Mouse (Mus musculus) cerebellum, postnatal 10 days (tissue): ENCODE results near the gene Ttc17.
A peak's percentile ranks its signal among the peaks of the same experiment; 100 is the strongest.

ENCODE experiments used
- DNase-seq, 2 experiments: peaks; one replicate each; pipeline ENCODE4 v3.0.0; 2021; ENCODE audit warnings: mixed read lengths in 2 of 2

Ttc17 gene

GRCm38 (mm10) chr2:94289659-94290058 lies 116.8 kb downstream of the Ttc17 start:
- DNase-seq = peak in 1 of 2 experiments; percentile 41

- peak; percentile 61 to 70 for DNase-seq
These were observed 117.3 kb downstream of the Ttc17 start for GRCm38 (mm10) chr2:94289169-94289568.

- DNase-seq = no peak
These were observed 118.4 kb downstream of the Ttc17 start for GRCm38 (mm10) chr2:94288086-94288485.

GRCm38 (mm10) chr2:94287435-94287834 lies 119.1 kb downstream of the Ttc17 start:
- no peak for DNase-seq

GRCm38 (mm10) chr2:94283526-94283925 lies 123.0 kb downstream of the Ttc17 start:
- peak in 1 of 2 experiments; percentile 39 for DNase-seq

GRCm38 (mm10) chr2:94279596-94279995 lies 126.9 kb downstream of the Ttc17 start:
- peak; percentile 58 to 66 for DNase-seq

- DNase-seq = peak; percentile 79 to 83
These were observed 130.4 kb downstream of the Ttc17 start for GRCm38 (mm10) chr2:94276103-94276502.

- peak in 1 of 2 experiments; percentile 56 for DNase-seq
These were observed 130.8 kb downstream of the Ttc17 start for GRCm38 (mm10) chr2:94275658-94276057.

- peak; percentile 92 to 93 for DNase-seq
These were observed 133.1 kb downstream of the Ttc17 start for GRCm38 (mm10) chr2:94273154-94274021.

GRCm38 (mm10) chr2:94271176-94271575 lies 135.3 kb downstream of the Ttc17 start:
- DNase-seq = no peak

GRCm38 (mm10) chr2:94268835-94269234 lies 137.7 kb downstream of the Ttc17 start:
- no peak for DNase-seq

- DNase-seq = no peak
These were observed 139.2 kb downstream of the Ttc17 start for GRCm38 (mm10) chr2:94267213-94267850.

GRCm38 (mm10) chr2:94266381-94267160 lies 139.9 kb downstream of the Ttc17 start:
- DNase-seq = no peak

- DNase-seq = peak; percentile 84 to 86
These were observed 141.0 kb downstream of the Ttc17 start for GRCm38 (mm10) chr2:94265221-94266191.

- DNase-seq = peak; percentile 66 to 67
These were observed 141.8 kb downstream of the Ttc17 start for GRCm38 (mm10) chr2:94264631-94265098.

- DNase-seq = no peak
These were observed 142.5 kb downstream of the Ttc17 start for GRCm38 (mm10) chr2:94264006-94264405.

GRCm38 (mm10) chr2:94263530-94263937 lies 143.0 kb downstream of the Ttc17 start:
- peak; percentile 58 to 62 for DNase-seq

- DNase-seq = no peak
These were observed 143.5 kb downstream of the Ttc17 start for GRCm38 (mm10) chr2:94262917-94263529.

GRCm38 (mm10) chr2:94254102-94254501 lies 152.4 kb downstream of the Ttc17 start:
- peak; percentile 68 to 78 for DNase-seq
